Comparison of ENCODE assay signal across 8 mouse cellular contexts in genomic region chr5:124444661-124445561, GRCm38 (mm10). TPM values are rescaled to one million over a fixed set of nuclear protein-coding genes. Genes with fewer than 3 reads are reported as not detected.
DNase-seq lines count a peak whose midpoint lies in the region; ATAC-seq lines count a peak whose summit lies in the region.

No protein-coding gene starts in this region.

- H3K36me3 ChIP-seq in limb, embryonic 12.5 days, result peaks cover 30% of the 10 kb centered on the region
- H3K36me3 ChIP-seq in midbrain, embryonic 13.5 days, result peaks cover 27% of the 10 kb centered on the region

- 6% methylated on average over 59 of the region's 66 CpGs for WGBS in limb, embryonic 12.5 days
- WGBS in midbrain, embryonic 13.5 days, result 5% methylated on average over 63 of the region's 66 CpGs

- H3K9ac ChIP-seq in limb, embryonic 12.5 days (replicated peaks), result peak overlapping the region; percentile 95
- H3K9ac ChIP-seq in midbrain, embryonic 13.5 days (replicated peaks), result peak overlapping the region; percentile 96

- H3K27ac ChIP-seq in limb, embryonic 12.5 days, result peak overlapping the region; percentile 90
- peak overlapping the region; percentile 82 for H3K27ac ChIP-seq in midbrain, embryonic 13.5 days

- peaks cover 43% of the 10 kb centered on the region for H3K4me1 ChIP-seq in limb, embryonic 12.5 days (replicated peaks)
- peaks cover 47% of the 10 kb centered on the region for H3K4me1 ChIP-seq in midbrain, embryonic 13.5 days (replicated peaks)

- peak; percentile 75 for ATAC-seq in limb, embryonic 12.5 days (ENCODE audit: insufficient number of reproducible peaks, insufficient read depth, low FRiP score, low TSS enrichment, low read depth)
- ATAC-seq in midbrain, embryonic 13.5 days, result peak; percentile 93

- H3K9me3 ChIP-seq in limb, embryonic 12.5 days, result no peaks in the 10 kb centered on the region
- no peaks in the 10 kb centered on the region for H3K9me3 ChIP-seq in midbrain, embryonic 13.5 days

- H3K27me3 ChIP-seq in limb, embryonic 12.5 days, result no peaks in the 10 kb centered on the region
- H3K27me3 ChIP-seq in midbrain, embryonic 13.5 days, result no peaks in the 10 kb centered on the region

- DNase-seq in ovary, adult 18-20 months (ENCODE audit: low spot score), result peak; percentile 51
- no peak for DNase-seq in ovary, postnatal 10 days (ENCODE audit: low spot score)
- DNase-seq in cerebellum, postnatal 25 days, result peak; percentile 85 to 92
- peak; percentile 76 for DNase-seq in gastrocnemius, postnatal 10 days
- DNase-seq in induced T-regulatory cell, adult 2 months (ENCODE audit: low read depth), result peak; percentile 83
- DNase-seq in spleen, postnatal 4 days (ENCODE audit: low spot score in 2 of 2), result peak; percentile 75 to 87

- peak overlapping the region; percentile 98 for H3K4me3 ChIP-seq in limb, embryonic 12.5 days (replicated peaks)
- peak overlapping the region; percentile 94 for H3K4me3 ChIP-seq in midbrain, embryonic 13.5 days (replicated peaks)

- H3K4me2 ChIP-seq in limb, embryonic 12.5 days, result peak overlapping the region; percentile 77
- H3K4me2 ChIP-seq in midbrain, embryonic 13.5 days (replicated peaks), result peak overlapping the region; percentile 91

RNA-seq across cellular contexts. Expression of gene Kmt5a, which starts 5.2 kb away (rescaled TPM):
- total RNA-seq in gastrocnemius, postnatal 10 days (2021), result 10 to 100 TPM; 37.2 to 43.6 TPM
- 49.8 and 60.6 TPM in 2 replicates for polyA plus RNA-seq in limb, embryonic 12.5 days (2016; fragmentation: Nextera tagmentation; extraction: Ambion mirVana)
- polyA plus RNA-seq in midbrain, embryonic 13.5 days (2015; fragmentation: Nextera tagmentation; extraction: Ambion mirVana), result 20.4 and 23.6 TPM in 2 replicates

RNA-seq across cellular contexts. Expression of gene Sbno1, which starts 19.1 kb away (rescaled TPM):
- total RNA-seq in gastrocnemius, postnatal 10 days (2021), result 10 to 100 TPM; 38.8 to 44.3 TPM
- polyA plus RNA-seq in limb, embryonic 12.5 days (2016; fragmentation: Nextera tagmentation; extraction: Ambion mirVana), result 89.0 and 109 TPM in 2 replicates
- 116 and 118 TPM in 2 replicates for polyA plus RNA-seq in midbrain, embryonic 13.5 days (2015; fragmentation: Nextera tagmentation; extraction: Ambion mirVana)

RNA-seq across cellular contexts. Expression of gene Rilpl2, which starts 33.3 kb away (rescaled TPM):
- 1 to 10 TPM; 6.6 to 7.9 TPM for total RNA-seq in gastrocnemius, postnatal 10 days (2021)
- 28.3 and 31.4 TPM in 2 replicates for polyA plus RNA-seq in limb, embryonic 12.5 days (2016; fragmentation: Nextera tagmentation; extraction: Ambion mirVana)
- polyA plus RNA-seq in midbrain, embryonic 13.5 days (2015; fragmentation: Nextera tagmentation; extraction: Ambion mirVana), result 18.2 and 19.4 TPM in 2 replicates

RNA-seq across cellular contexts. Expression of gene Snrnp35, which starts 38.0 kb away (rescaled TPM):
- total RNA-seq in gastrocnemius, postnatal 10 days (2021), result 10 to 100 TPM; 21.8 to 23.6 TPM
- polyA plus RNA-seq in limb, embryonic 12.5 days (2016; fragmentation: Nextera tagmentation; extraction: Ambion mirVana), result 27.0 and 30.5 TPM in 2 replicates
- polyA plus RNA-seq in midbrain, embryonic 13.5 days (2015; fragmentation: Nextera tagmentation; extraction: Ambion mirVana), result 26.1 and 26.3 TPM in 2 replicates
